Mouse (Mus musculus) layer of hippocampus, adult 9-11 months (tissue): ENCODE results near the gene Abhd6.

Source experiments
- DNase-seq: peaks from one replicate; pipeline ENCODE4 v3.0.0; 2022

Gene Abhd6

GRCm38 (mm10) chr14:8002432-8003092 is at the start of gene Abhd6:
Gene Abhd6 (plus strand): TSS chr14:8002902.
- DNase-seq = peak; percentile 78

- no peak for DNase-seq
Measured at GRCm38 (mm10) chr14:7954071-7954471, 48.6 kb upstream of the Abhd6 start.

GRCm38 (mm10) chr14:7956427-7956826 is 46.3 kb upstream of the Abhd6 start:
- no peak for DNase-seq

- no peak for DNase-seq
Measured at GRCm38 (mm10) chr14:7957049-7957448, 45.7 kb upstream of the Abhd6 start, which contains the start of gene Gm45521. Gene Gm45521 (plus strand): TSS chr14:7957288.

- DNase-seq = peak; percentile 59
Measured at GRCm38 (mm10) chr14:7960616-7961015, 42.1 kb upstream of the Abhd6 start.

- DNase-seq = no peak
Measured at GRCm38 (mm10) chr14:7961714-7962113, 41.0 kb upstream of the Abhd6 start.

GRCm38 (mm10) chr14:7962626-7963025 is 40.1 kb upstream of the Abhd6 start:
- no peak for DNase-seq

GRCm38 (mm10) chr14:7963160-7963559 is 39.5 kb upstream of the Abhd6 start:
- no peak for DNase-seq

GRCm38 (mm10) chr14:7964219-7964889 is 38.3 kb upstream of the Abhd6 start:
- DNase-seq = peak; percentile 70

GRCm38 (mm10) chr14:7971889-7972493 is 30.7 kb upstream of the Abhd6 start:
- DNase-seq = peak; percentile 26

GRCm38 (mm10) chr14:7974643-7975042 is 28.1 kb upstream of the Abhd6 start:
- DNase-seq = no peak

GRCm38 (mm10) chr14:7975177-7975576 is 27.5 kb upstream of the Abhd6 start:
- DNase-seq = no peak

GRCm38 (mm10) chr14:7977471-7977870 is 25.2 kb upstream of the Abhd6 start:
- DNase-seq = no peak

- DNase-seq = no peak
Measured at GRCm38 (mm10) chr14:7978183-7978582, 24.5 kb upstream of the Abhd6 start.

- DNase-seq = no peak
Measured at GRCm38 (mm10) chr14:7981226-7981625, 21.5 kb upstream of the Abhd6 start.

GRCm38 (mm10) chr14:7986913-7987312 is 15.8 kb upstream of the Abhd6 start:
- no peak for DNase-seq

- DNase-seq = no peak
Measured at GRCm38 (mm10) chr14:7989371-7989770, 13.3 kb upstream of the Abhd6 start.

GRCm38 (mm10) chr14:7989961-7990360 is 12.7 kb upstream of the Abhd6 start:
- no peak for DNase-seq

GRCm38 (mm10) chr14:7991108-7991776 is 11.5 kb upstream of the Abhd6 start:
- DNase-seq = no peak

GRCm38 (mm10) chr14:7992158-7992557 is 10.5 kb upstream of the Abhd6 start:
- no peak for DNase-seq

- no peak for DNase-seq
Measured at GRCm38 (mm10) chr14:7994271-7994767, 8.4 kb upstream of the Abhd6 start, which contains the start of gene Dnase1l3. Gene Dnase1l3 (minus strand): TSS chr14:7994573.

- peak; percentile 90 for DNase-seq
Measured at GRCm38 (mm10) chr14:7997255-7997696, 5.4 kb upstream of the Abhd6 start.

- DNase-seq = no peak
Measured at GRCm38 (mm10) chr14:7999030-7999429, 3.7 kb upstream of the Abhd6 start.
